Mouse (Mus musculus) heart, adult 2 months (tissue): ENCODE data around the gene Tspyl3. TPM values are rescaled to one million over a fixed set of nuclear protein-coding genes. Genes with fewer than 3 reads are reported as not detected.

Source experiments
- DNase-seq, 2 experiments: peaks; one replicate each; pipeline ENCODE4 v3.0.0; 2021
- H3K27ac ChIP-seq: fragments of 200-600 bp; 2 replicates; pipeline ENCODE4 v1.8.1; 2022
- H3K27me3 ChIP-seq: fragments of 200-500 bp; 2 replicates; pipeline ENCODE4 v1.6.1; 2012; ENCODE audit warnings: mild to moderate bottlenecking, low read length, inconsistent platforms, mixed read lengths; ENCODE audit not compliant: control insufficient read depth, insufficient read depth
- H3K36me3 ChIP-seq: fragments of 200-500 bp; 2 replicates; pipeline ENCODE4 v1.6.1; 2012; ENCODE audit warnings: low read length, inconsistent platforms; ENCODE audit not compliant: control insufficient read depth, insufficient read depth
- H3K4me1 ChIP-seq: fragments of 200-500 bp; 2 replicates; pipeline ENCODE4 v1.6.1; 2011; ENCODE audit warnings: low read length; ENCODE audit not compliant: control insufficient read depth, insufficient read depth
- H3K4me3 ChIP-seq: fragments of 200-600 bp; 2 replicates; pipeline ENCODE4 v1.8.1; 2022
- H3K79me2 ChIP-seq: fragments of 200-500 bp; replicated peaks from 2 replicates; pipeline ENCODE4 v1.6.1; 2012; ENCODE audit warnings: mild to moderate bottlenecking, inconsistent platforms, low read length, moderate library complexity, mixed read lengths; ENCODE audit not compliant: control insufficient read depth, insufficient read depth
- H3K9ac ChIP-seq: fragments of 200-500 bp; 2 replicates; pipeline ENCODE4 v1.6.1; 2012; ENCODE audit warnings: low read depth, mild to moderate bottlenecking, control low read depth, inconsistent platforms, low read length, mixed read lengths
- CTCF ChIP-seq: fragments of 200-600 bp; IDR thresholded peaks from 2 replicates; pipeline ENCODE4 v1.8.1; 2022; ENCODE audit warnings: antibody characterized with exemption, mild to moderate bottlenecking, moderate library complexity
- EP300 ChIP-seq: fragments of 200-500 bp; IDR thresholded peaks from 2 replicates; pipeline ENCODE4 v1.6.1; 2011; ENCODE audit warnings: low read depth, low read length, control low read depth; ENCODE audit not compliant: insufficient read depth
- POLR2A ChIP-seq: fragments of 200-500 bp; IDR thresholded peaks from 2 replicates; pipeline ENCODE4 v1.6.1; 2011; ENCODE audit warnings: mild to moderate bottlenecking, low read depth, low read length, control low read depth; ENCODE audit not compliant: insufficient read depth
- WGBS: fragments of 180-500 bp; shearing (Covaris S2); methylation state at CpG from one replicate; pipeline ENCODE4 v1.1.7; 2018; 5-methylcytosine and 5-hydroxymethylcytosine counted together
- intact Hi-C: fragments of 180-260 bp; cut with DNase I; formaldehyde crosslinking; loops from one replicate; pipeline ENCODE4 v1.15.1; 2025
- polyA plus RNA-seq: library from polyadenylated mRNA; depleted of rRNA; stranded (reverse); fragments of >200 nt; gene quantifications from 2 replicates; pipeline ENCODE4 v1.2.3, GENCODE M21; 2012
- total RNA-seq, 2 experiments: library from RNA; stranded (reverse); gene quantifications; 2 replicates each; pipeline ENCODE4 v1.2.3; 2021

Tspyl3 gene
- total and polyA plus RNA-seq, 3 experiments: 0.94 to 2.1 (median 1.2) TPM

DNA sequence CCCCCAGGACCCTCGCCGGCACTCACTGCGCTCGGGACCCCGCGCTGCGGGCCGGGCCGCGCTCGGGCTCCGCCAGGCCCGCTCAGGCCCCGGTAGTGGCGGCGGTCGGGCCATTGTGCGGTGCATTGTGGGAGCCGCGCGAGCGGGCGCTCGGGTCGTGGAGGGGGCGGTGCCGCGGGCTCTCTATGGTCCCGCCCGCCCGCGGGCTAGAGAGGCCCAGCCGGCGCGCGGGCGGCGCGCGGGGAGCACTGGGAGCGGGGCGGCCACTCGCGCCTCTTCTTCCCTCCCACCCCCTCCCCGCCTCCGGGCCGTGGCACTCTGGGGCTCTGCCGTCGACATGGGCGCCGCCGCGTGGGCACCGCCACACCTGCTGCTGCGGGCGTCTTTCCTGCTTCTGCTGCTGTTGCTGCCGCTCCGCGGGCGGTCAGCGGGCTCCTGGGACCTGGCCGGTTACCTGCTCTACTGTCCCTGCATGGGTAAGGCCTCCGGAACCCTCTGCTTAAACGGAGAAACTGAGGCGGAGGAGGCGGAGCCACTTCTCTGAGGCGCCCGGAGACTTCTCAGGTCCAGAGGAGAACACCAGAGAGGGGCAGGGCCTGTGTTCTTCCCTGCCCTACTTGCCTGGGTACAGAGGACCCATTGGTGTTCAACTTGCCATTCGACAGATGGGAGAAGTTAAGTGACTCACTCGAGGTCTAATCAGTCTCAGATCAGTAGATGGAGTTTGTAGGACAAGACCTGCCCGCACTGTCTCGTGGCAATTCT is 16.2 kb upstream of the Tspyl3 start, which contains the start of the genes Plagl2 and Pofut1:
Gene Plagl2 (minus strand): TSS at position 177 of the 765 bp plus-strand sequence.
Gene Pofut1 (plus strand): TSS at position 284 of the 765 bp plus-strand sequence.
- Histone ChIP-seq H3K9ac (peak within 1 kb of the TSS; percentile 99), H3K4me3 (peak within 1 kb of the TSS; percentile 73), H3K27me3 (no peaks in the 10 kb centered on the region), H3K4me1 (peaks cover 5% of the 10 kb centered on the region), H3K27ac (peak within 1 kb of the TSS; percentile 90), H3K79me2 (peaks cover 2% of the 10 kb centered on the region; the same call in 1 of the 2 replicates), H3K36me3 (peaks cover 16% of the 10 kb centered on the region)
- TF ChIP-seq EP300 (no peak), POLR2A (peak; percentile 37; the same call in 1 of the 2 replicates), CTCF (peak; percentile 57)
- DNase-seq: peak; percentile 95 to 96
- under 1% methylated on average over 71 of the region's 72 CpGs for WGBS
- intact Hi-C loops: loop anchor here (1.0 to 5.0 kb wide), 5 partner anchors 49 to 201 kb away; partner anchors contain the start of genes Kif3b and Tm9sf4

- H3K79me2 ChIP-seq: peaks cover 5% of the 10 kb centered on the region; the same call in 1 of the 2 replicates
- peak overlapping the region; percentile 73 for H3K4me3 ChIP-seq
- no peaks in the 10 kb centered on the region for H3K27me3 ChIP-seq
- H3K36me3 ChIP-seq: peaks cover 16% of the 10 kb centered on the region
- TF ChIP-seq CTCF: no peak
- no peak for TF ChIP-seq EP300
- TF ChIP-seq POLR2A: no peak
- H3K27ac ChIP-seq: peak overlapping the region; percentile 90
- under 1% methylated on average over 33 of the region's 33 CpGs for WGBS
- peak overlapping the region; percentile 99 for H3K9ac ChIP-seq
- intact Hi-C loops: loop anchor here (1.0 to 5.0 kb wide), 4 partner anchors 78 to 202 kb away; partner anchors contain the start of gene Tm9sf4
- H3K4me1 ChIP-seq: peaks cover 5% of the 10 kb centered on the region
- DNase-seq: no peak
Measured at GRCm38 (mm10) chr2:153240701-153241235, 15.5 kb upstream of the Tspyl3 start.

DNA sequence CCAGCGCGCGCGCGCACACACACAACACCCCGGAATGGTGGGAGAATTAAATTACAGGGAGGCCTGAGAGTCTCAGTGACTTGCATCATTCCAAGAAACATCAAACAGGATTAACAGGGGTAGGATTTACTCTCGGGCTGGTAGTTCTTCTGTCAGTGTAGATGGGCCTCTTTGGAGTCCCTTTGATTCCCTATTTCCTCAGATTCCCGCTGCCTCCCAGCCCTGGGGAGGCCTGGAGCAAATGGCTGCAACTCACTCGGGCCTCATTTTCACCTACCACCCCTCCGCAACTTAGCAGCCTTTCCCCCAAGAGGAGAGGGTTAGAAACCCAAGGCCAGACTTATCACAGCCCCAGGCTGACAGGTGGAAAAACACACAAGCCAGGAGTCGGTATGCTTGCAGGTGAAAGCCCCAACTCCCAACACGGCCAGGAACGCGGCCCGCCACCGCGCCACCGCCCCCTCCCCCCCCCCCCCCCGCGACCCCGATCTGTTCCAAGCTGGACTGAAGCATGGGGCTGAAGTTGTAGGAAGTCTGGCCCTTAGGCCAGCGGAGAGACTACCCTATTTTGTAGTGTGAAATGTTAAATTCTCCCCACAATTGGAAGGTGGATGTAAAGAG is 14.7 kb upstream of the Tspyl3 start:
- intact Hi-C loops: loop anchor here (5.0 kb wide), 3 partner anchors 78 to 202 kb away; partner anchors contain the start of gene Tm9sf4
- Histone ChIP-seq H3K27me3 (no peaks in the 10 kb centered on the region), H3K9ac (peak overlapping the region; percentile 99), H3K4me3 (peak overlapping the region; percentile 73), H3K27ac (peak overlapping the region; percentile 90), H3K79me2 (peaks cover 5% of the 10 kb centered on the region; the same call in 1 of the 2 replicates), H3K36me3 (peaks cover 16% of the 10 kb centered on the region), H3K4me1 (peaks cover 5% of the 10 kb centered on the region)
- DNase-seq: no peak
- TF ChIP-seq EP300 (no peak), POLR2A (no peak), CTCF (no peak)
- WGBS: 9% methylated on average over 22 of the region's 22 CpGs

DNA sequence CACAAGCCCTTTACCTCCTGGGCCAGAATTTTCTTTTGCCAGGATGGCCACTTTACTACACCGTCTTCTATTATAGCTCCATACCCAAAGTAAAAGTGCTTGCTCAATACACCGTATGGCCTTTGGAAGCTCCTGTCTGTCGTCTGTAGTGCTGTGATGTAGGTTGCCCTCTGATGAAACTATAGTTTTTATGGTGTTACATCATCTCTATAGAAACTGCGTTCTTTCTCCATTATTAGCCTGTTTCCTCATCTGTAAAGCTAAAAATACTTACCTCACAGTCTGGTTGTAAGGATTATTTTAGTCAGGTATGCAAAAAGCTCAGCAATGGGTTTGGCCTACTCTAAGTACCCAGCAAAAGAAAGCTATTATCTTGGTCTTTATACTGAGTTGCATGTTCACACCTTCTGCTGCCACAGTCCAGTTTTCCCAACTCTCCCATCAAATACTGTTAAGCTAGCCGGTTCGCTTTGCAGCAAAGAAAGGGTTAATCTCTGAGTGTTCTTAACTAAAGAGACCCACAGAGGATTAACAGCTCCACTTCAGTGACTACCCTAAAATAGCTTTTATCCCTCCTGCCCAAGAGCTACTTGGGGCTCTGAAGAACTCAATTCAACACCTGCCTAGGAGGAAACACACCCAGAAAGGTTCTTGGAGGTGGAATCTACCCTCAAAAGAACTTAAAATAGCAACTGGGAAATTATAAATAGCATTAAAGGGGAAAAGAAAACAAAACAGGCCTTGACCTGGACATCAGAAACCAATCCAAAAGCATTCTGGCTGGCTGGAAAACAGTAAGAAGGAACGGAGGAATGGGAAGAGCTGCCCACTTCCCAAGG is 14.0 kb upstream of the Tspyl3 start:
- TF ChIP-seq EP300 (no peak), CTCF (no peak), POLR2A (no peak)
- peaks cover 5% of the 10 kb centered on the region; the same call in 1 of the 2 replicates for H3K79me2 ChIP-seq
- H3K9ac ChIP-seq: peak overlapping the region; percentile 2; the same call in 1 of the 2 replicates
- intact Hi-C loops: no loop called here
- no peaks in the 10 kb centered on the region for H3K27me3 ChIP-seq
- H3K36me3 ChIP-seq: peaks cover 16% of the 10 kb centered on the region
- peak overlapping the region; percentile 73 for H3K4me3 ChIP-seq
- H3K27ac ChIP-seq: peak overlapping the region; percentile 61
- DNase-seq: no peak
- peaks cover 5% of the 10 kb centered on the region for H3K4me1 ChIP-seq
- WGBS: 45% methylated on average over 7 of the region's 7 CpGs

DNA sequence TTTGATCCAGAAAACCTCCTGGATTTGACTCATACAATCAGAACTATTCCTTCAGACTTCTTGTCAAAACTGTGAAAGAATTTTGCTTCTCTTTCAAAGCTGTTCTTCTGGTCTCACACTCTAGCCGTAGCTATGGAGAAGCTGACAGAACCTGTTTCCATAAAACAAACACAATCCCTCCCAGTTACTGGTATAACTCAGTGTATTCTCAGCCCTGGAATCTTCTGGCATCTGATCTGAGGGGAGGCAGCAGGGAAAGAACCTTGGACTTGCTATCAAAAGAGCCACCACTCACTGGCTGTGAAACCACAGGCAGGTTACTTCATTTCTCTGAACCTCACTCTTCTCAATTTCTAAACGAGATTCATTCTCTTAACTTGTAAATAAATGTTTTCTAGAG is 13.2 kb upstream of the Tspyl3 start:
- TF ChIP-seq CTCF: no peak
- no peak for TF ChIP-seq EP300
- TF ChIP-seq POLR2A: no peak
- WGBS: 52% methylated on average over 2 of the region's 2 CpGs
- no peaks in the 10 kb centered on the region for H3K27me3 ChIP-seq
- no peak overlapping the region for H3K9ac ChIP-seq
- H3K79me2 ChIP-seq: peaks cover 5% of the 10 kb centered on the region; the same call in 1 of the 2 replicates
- peaks cover 16% of the 10 kb centered on the region for H3K36me3 ChIP-seq
- no peak for DNase-seq
- H3K4me3 ChIP-seq: no peak overlapping the region
- H3K27ac ChIP-seq: no peak overlapping the region; the same call in 1 of the 2 replicates
- peaks cover 5% of the 10 kb centered on the region for H3K4me1 ChIP-seq
- intact Hi-C loops: no loop called here
